25 mouse cellular contexts compared by ENCODE assay signal in the genomic region with DNA sequence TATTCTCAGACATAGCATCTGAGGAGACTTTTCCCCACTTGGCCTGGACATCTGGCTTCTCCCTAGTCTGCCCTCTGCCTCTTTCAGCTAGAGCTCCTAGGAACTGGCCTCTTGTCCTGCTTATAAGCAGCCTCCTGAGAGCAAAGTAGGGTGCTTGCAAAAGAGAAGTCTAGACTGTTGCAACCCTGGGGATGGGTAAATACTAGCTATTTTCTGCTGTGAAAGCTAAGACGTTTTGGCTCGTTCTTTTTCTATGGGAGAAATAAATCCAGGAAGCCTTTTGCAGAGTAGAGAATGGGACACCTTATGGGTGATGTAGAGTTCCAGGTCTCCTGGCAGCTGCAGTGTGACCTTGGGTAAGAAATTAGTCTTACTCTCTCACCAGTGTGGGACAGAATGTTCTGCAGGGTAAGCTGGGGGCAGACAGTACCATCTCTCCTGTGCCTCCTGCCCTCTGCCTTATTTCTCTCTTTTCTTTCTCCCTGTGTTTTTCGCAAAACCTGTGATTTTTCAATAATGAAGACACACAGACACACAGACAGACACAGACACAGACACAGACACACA. TPM values are rescaled to one million over a fixed set of nuclear protein-coding genes. Genes with fewer than 3 reads are reported as not detected.
DNase-seq lines count a peak whose midpoint lies in the region; ATAC-seq and TF ChIP-seq lines count a peak whose summit lies in the region.
"Had no signal": no experiment of that assay in that cellular context is flagged by ENCODE, and none has a peak within 500 bp of the region (broad histone marks: within the 10 kb centered on the region; RNA-seq: fewer than 3 reads in every experiment).

No protein-coding gene starts in this region.

- H3K4me2 ChIP-seq in liver, postnatal 0 days (ENCODE audit: low read depth, low read length) = peak overlapping the region; percentile 46
- H3K4me2 ChIP-seq in liver, embryonic 12.5 days = no peak overlapping the region
- H3K4me2 ChIP-seq in lung, embryonic 16.5 days (ENCODE audit: low read depth, low read length) = no peak overlapping the region
- H3K4me2 ChIP-seq in hindbrain, embryonic 11.5 days (replicated peaks; ENCODE audit: low read depth, low read length) = no peak overlapping the region
- H3K4me2 ChIP-seq: embryonic facial prominence, embryonic 13.5 days; forebrain, embryonic 12.5 days; heart, embryonic 11.5 days; intestine, embryonic 15.5 days; limb, embryonic 13.5 days; lung, embryonic 14.5 days had no signal

- no peak for TF ChIP-seq EP300 in liver, postnatal 0 days (IDR thresholded peaks at IDR 0.05; ENCODE audit: low read depth)

- DNase-seq in adrenal gland, postnatal 14 days = peak; percentile 53
- no peak for DNase-seq in adrenal gland, adult 2 months
- no peak for DNase-seq in liver, postnatal 0 days
- DNase-seq in hindbrain, embryonic 11.5 days (ENCODE audit: low spot score) = no peak
- no peak for DNase-seq in right cerebral cortex, postnatal 10 days (ENCODE audit: low spot score in 2 of 2)
- DNase-seq: cerebellum, adult 11 months; cerebellum, postnatal 36 days; embryo, embryonic 11 days; kidney, postnatal 4 days; lung, embryonic 14.5 days; right cerebral cortex, postnatal 4 days; thymus, postnatal 14 days had no signal

- H3K27me3 ChIP-seq in liver, postnatal 0 days (ENCODE audit: insufficient read depth, low read length) = no peaks in the 10 kb centered on the region
- H3K27me3 ChIP-seq in liver, embryonic 12.5 days (replicated peaks) = no peaks in the 10 kb centered on the region
- no peaks in the 10 kb centered on the region for H3K27me3 ChIP-seq in lung, embryonic 16.5 days (ENCODE audit: control insufficient read depth, insufficient read depth, low read depth, low read length)
- H3K27me3 ChIP-seq in hindbrain, embryonic 11.5 days (ENCODE audit: control insufficient read depth, insufficient read depth, low read length) = no peaks in the 10 kb centered on the region
- H3K27me3 ChIP-seq: embryonic facial prominence, embryonic 13.5 days; forebrain, embryonic 12.5 days; intestine, embryonic 15.5 days; limb, embryonic 13.5 days had no signal

- H3K9ac ChIP-seq in liver, postnatal 0 days (replicated peaks) = peak overlapping the region; percentile 50; the same call in 1 of the 2 replicates
- H3K9ac ChIP-seq in liver, embryonic 12.5 days = no peak overlapping the region
- H3K9ac ChIP-seq in lung, embryonic 16.5 days (ENCODE audit: low read length) = no peak overlapping the region
- no peak overlapping the region for H3K9ac ChIP-seq in hindbrain, embryonic 11.5 days (ENCODE audit: low read depth, low read length)
- H3K9ac ChIP-seq: embryonic facial prominence, embryonic 13.5 days; forebrain, embryonic 12.5 days; intestine, embryonic 15.5 days; limb, embryonic 13.5 days; lung, embryonic 14.5 days had no signal

- no peak for ATAC-seq in liver, postnatal 0 days
- ATAC-seq in liver, embryonic 12.5 days = no peak
- ATAC-seq in lung, embryonic 16.5 days (ENCODE audit: low read depth) = no peak
- peak; percentile 58 for ATAC-seq in megakaryocyte, adult 5-6 weeks (ENCODE audit: poor library complexity, severe bottlenecking)
- ATAC-seq in hindbrain, embryonic 11.5 days (ENCODE audit: low FRiP score) = no peak
- ATAC-seq: hindbrain, embryonic 16.5 days; intestine, embryonic 15.5 days had no signal

- 51% methylated on average over 3 of the region's 3 CpGs for WGBS in liver, postnatal 0 days (ENCODE audit: insufficient replicate concordance)
- 59% methylated on average over 3 of the region's 3 CpGs for WGBS in liver, embryonic 12.5 days (ENCODE audit: insufficient replicate concordance)
- WGBS in lung, embryonic 16.5 days = 79% methylated on average over 3 of the region's 3 CpGs
- WGBS in hindbrain, embryonic 11.5 days = 85% methylated on average over 3 of the region's 3 CpGs

- no peaks in the 10 kb centered on the region for H3K9me3 ChIP-seq in liver, postnatal 0 days (ENCODE audit: low read length)
- no peaks in the 10 kb centered on the region for H3K9me3 ChIP-seq in liver, embryonic 12.5 days (replicated peaks)
- no peaks in the 10 kb centered on the region for H3K9me3 ChIP-seq in lung, embryonic 16.5 days (ENCODE audit: control insufficient read depth, low read length)
- H3K9me3 ChIP-seq in hindbrain, embryonic 11.5 days (ENCODE audit: control insufficient read depth, low read length) = no peaks in the 10 kb centered on the region
- H3K9me3 ChIP-seq: embryonic facial prominence, embryonic 13.5 days; forebrain, embryonic 12.5 days; intestine, embryonic 15.5 days; limb, embryonic 13.5 days had no signal

- no peak overlapping the region for H3K4me3 ChIP-seq in liver, postnatal 0 days (ENCODE audit: low read depth, low read length)
- no peak overlapping the region for H3K4me3 ChIP-seq in liver, embryonic 12.5 days
- H3K4me3 ChIP-seq in lung, embryonic 16.5 days (ENCODE audit: low read length) = no peak overlapping the region
- no peak overlapping the region for H3K4me3 ChIP-seq in hindbrain, embryonic 11.5 days (ENCODE audit: low read depth, low read length)
- H3K4me3 ChIP-seq: embryonic facial prominence, embryonic 13.5 days; erythroblast, embryonic 14.5 days; forebrain, embryonic 12.5 days; intestine, embryonic 15.5 days; limb, embryonic 13.5 days had no signal

- no peaks in the 10 kb centered on the region for H3K36me3 ChIP-seq in liver, postnatal 0 days (replicated peaks; ENCODE audit: insufficient read depth, low read length)
- H3K36me3 ChIP-seq in liver, embryonic 12.5 days = no peaks in the 10 kb centered on the region
- H3K36me3 ChIP-seq in lung, embryonic 16.5 days (ENCODE audit: control insufficient read depth, insufficient read depth, low read length) = no peaks in the 10 kb centered on the region
- H3K36me3 ChIP-seq in hindbrain, embryonic 11.5 days (ENCODE audit: control insufficient read depth, insufficient read depth, low read length) = no peaks in the 10 kb centered on the region
- H3K36me3 ChIP-seq: embryonic facial prominence, embryonic 13.5 days; forebrain, embryonic 12.5 days; intestine, embryonic 15.5 days; limb, embryonic 13.5 days had no signal

- peaks cover 19% of the 10 kb centered on the region for H3K4me1 ChIP-seq in liver, postnatal 0 days (ENCODE audit: insufficient read depth)
- H3K4me1 ChIP-seq in liver, embryonic 12.5 days = peaks cover 3% of the 10 kb centered on the region; the same call in 1 of the 2 replicates
- H3K4me1 ChIP-seq in lung, embryonic 16.5 days (replicated peaks; ENCODE audit: control insufficient read depth, insufficient read depth, low read length) = peaks cover 7% of the 10 kb centered on the region; the same call in 1 of the 2 replicates
- H3K4me1 ChIP-seq in hindbrain, embryonic 11.5 days (replicated peaks; ENCODE audit: control insufficient read depth, insufficient read depth, low read length) = no peaks in the 10 kb centered on the region
- H3K4me1 ChIP-seq: embryonic facial prominence, embryonic 13.5 days; forebrain, embryonic 12.5 days had no signal

- no peak for TF ChIP-seq CTCF in liver, postnatal 0 days (IDR thresholded peaks at IDR 0.05; ENCODE audit: low read depth)

- peak overlapping the region; percentile 92 for H3K27ac ChIP-seq in liver, postnatal 0 days (ENCODE audit: low read depth)
- H3K27ac ChIP-seq in liver, embryonic 12.5 days = no peak overlapping the region
- peak overlapping the region; percentile 17 for H3K27ac ChIP-seq in lung, embryonic 16.5 days (ENCODE audit: low read length)
- no peak overlapping the region for H3K27ac ChIP-seq in hindbrain, embryonic 11.5 days (ENCODE audit: low read depth, low read length)
- H3K27ac ChIP-seq: embryonic facial prominence, embryonic 13.5 days; forebrain, embryonic 12.5 days; intestine, embryonic 15.5 days; limb, embryonic 13.5 days had no signal

RNA-seq across cellular contexts. Expression of a gene that starts 37.6 kb away (rescaled TPM):
- 163 and 182 TPM in 2 replicates for total RNA-seq in adrenal gland, postnatal 14 days (2021)
- total RNA-seq in adrenal gland, adult 2 months (2021) = 100 to 1,000 TPM; 156 to 178 TPM
- polyA plus RNA-seq in adrenal gland, adult 2 months (2012; rRNA removed) = 182 and 309 TPM in 2 replicates
- polyA plus RNA-seq in liver, postnatal 0 days (2015; fragmentation: Nextera tagmentation; extraction: Ambion mirVana) = 269 and 386 TPM in 2 replicates
- polyA plus RNA-seq in liver, embryonic 12.5 days (2016; fragmentation: Nextera tagmentation; extraction: Ambion mirVana) = 23.8 and 27.0 TPM in 2 replicates
- polyA plus RNA-seq in lung, embryonic 16.5 days (2015; fragmentation: Nextera tagmentation; extraction: Ambion mirVana) = 263 and 312 TPM in 2 replicates
- 31.0 and 35.4 TPM in 2 replicates for total RNA-seq in megakaryocyte, adult 5-6 weeks (2015)
- 40.3 and 46.3 TPM in 2 replicates for total RNA-seq in megakaryocyte, adult 5-6 weeks (2017)
- 6.3 and 7.5 TPM in 2 replicates for polyA plus RNA-seq in hindbrain, embryonic 11.5 days (2014; fragmentation: Nextera tagmentation; extraction: Ambion mirVana)

RNA-seq across cellular contexts. Expression of a gene that starts 46.7 kb away (rescaled TPM):
- total RNA-seq in adrenal gland, postnatal 14 days (2021) = 26.4 and 82.7 TPM in 2 replicates
- total RNA-seq in adrenal gland, adult 2 months (2021) = 100 to 1,000 TPM; 114 to 135 TPM
- 56.4 and 56.8 TPM in 2 replicates for polyA plus RNA-seq in adrenal gland, adult 2 months (2012; rRNA removed)
- polyA plus RNA-seq in liver, postnatal 0 days (2015; fragmentation: Nextera tagmentation; extraction: Ambion mirVana) = 252 and 257 TPM in 2 replicates
- 0.89 and 1.2 TPM in 2 replicates for polyA plus RNA-seq in liver, embryonic 12.5 days (2016; fragmentation: Nextera tagmentation; extraction: Ambion mirVana)
- polyA plus RNA-seq in lung, embryonic 16.5 days (2015; fragmentation: Nextera tagmentation; extraction: Ambion mirVana) = 64.3 and 86.1 TPM in 2 replicates
- total RNA-seq in megakaryocyte, adult 5-6 weeks (2015) = 77.6 and 78.5 TPM in 2 replicates
- 36.9 and 44.9 TPM in 2 replicates for total RNA-seq in megakaryocyte, adult 5-6 weeks (2017)
- 0.54 TPM in 1 of 2 replicates, not detected in the other for polyA plus RNA-seq in hindbrain, embryonic 11.5 days (2014; fragmentation: Nextera tagmentation; extraction: Ambion mirVana)
- polyA plus RNA-seq: erythroblast, embryonic 14.5 days; forebrain, embryonic 12.5 days; neural tube, embryonic 14.5 days had no signal

RNA-seq across cellular contexts. Expression of a gene that starts 59.5 kb away (rescaled TPM):
- 0.56 and 0.60 TPM in 2 replicates for total RNA-seq in adrenal gland, postnatal 14 days (2021)
- total RNA-seq in adrenal gland, adult 2 months (2021) = not detected
- 0.29 and 0.42 TPM in 2 replicates for polyA plus RNA-seq in adrenal gland, adult 2 months (2012; rRNA removed)
- polyA plus RNA-seq in liver, postnatal 0 days (2015; fragmentation: Nextera tagmentation; extraction: Ambion mirVana) = 0.15 and 0.24 TPM in 2 replicates
- polyA plus RNA-seq in liver, embryonic 12.5 days (2016; fragmentation: Nextera tagmentation; extraction: Ambion mirVana) = 0.86 and 0.92 TPM in 2 replicates
- polyA plus RNA-seq in lung, embryonic 16.5 days (2015; fragmentation: Nextera tagmentation; extraction: Ambion mirVana) = 43.2 and 45.0 TPM in 2 replicates
- total RNA-seq in megakaryocyte, adult 5-6 weeks (2015) = not detected in 2 replicates
- not detected in 2 replicates for total RNA-seq in megakaryocyte, adult 5-6 weeks (2017)
- polyA plus RNA-seq in hindbrain, embryonic 11.5 days (2014; fragmentation: Nextera tagmentation; extraction: Ambion mirVana) = 12.2 and 13.7 TPM in 2 replicates
- total RNA-seq: ES-E14; hematopoietic stem cell, adult 5-6 weeks had no signal
- polyA plus RNA-seq: erythroblast, embryonic 14.5 days had no signal

Comparison
In these comparisons a context has a peak if more than half of its experiments do, and no peak if none do; other contexts are left out.
1. H3K27ac ChIP-seq: peak in liver, postnatal 0 days (single experiment) and lung, embryonic 16.5 days (single experiment); none in liver, embryonic 12.5 days (single experiment) and hindbrain, embryonic 11.5 days (single experiment).
2. RNA of a gene that starts 46.7 kb away (polyA plus RNA-seq): 252 to 257 TPM in liver, postnatal 0 days, 64.3 to 86.1 TPM in lung, embryonic 16.5 days and 56.4 to 56.8 TPM in adrenal gland, adult 2 months; 0.89 to 1.2 TPM in liver, embryonic 12.5 days and 0.54 TPM in hindbrain, embryonic 11.5 days; every median in the first group is over 10 times any median in the second.